Mouse (Mus musculus): ENCODE results near the gene Gm21988. TPM values are rescaled to one million over a fixed set of nuclear protein-coding genes. Genes with fewer than 3 reads are reported as not detected.

Gene Gm21988
- polyA plus RNA-seq, 1 experiment from 2014 or later: 16.3 TPM

- WGBS: 69% methylated on average over 11 of the region's 11 CpGs
- Histone ChIP-seq H3K36me3 (ENCODE audit: control insufficient read depth, insufficient read depth, low read length) (no peaks in the 10 kb centered on the region), H3K9ac (replicated peaks; ENCODE audit: low read length) (no peak overlapping the region), H3K4me2 (ENCODE audit: low read length) (no peak overlapping the region), H3K9me3 (ENCODE audit: control insufficient read depth, low read length) (no peaks in the 10 kb centered on the region), H3K4me3 (replicated peaks; ENCODE audit: low read depth, low read length) (no peak overlapping the region), H3K4me1 (ENCODE audit: control insufficient read depth, insufficient read depth, low read length) (peaks cover 19% of the 10 kb centered on the region), H3K27me3 (ENCODE audit: control insufficient read depth, insufficient read depth, low read length) (no peaks in the 10 kb centered on the region), H3K27ac (replicated peaks; ENCODE audit: low read depth, low read length) (no peak overlapping the region)
- DNase-seq (no peak), ATAC-seq (ENCODE audit: low FRiP score, low TSS enrichment) (no peak)
Measured at GRCm38 (mm10) chr11:70242591-70242990, 3.0 kb upstream of the Gm21988 start.

GRCm38 (mm10) chr11:70238591-70239440, 814 bp downstream of the Gm21988 start:
- ATAC-seq (ENCODE audit: low FRiP score, low TSS enrichment) (no peak), DNase-seq (peak; percentile 29)
- Histone ChIP-seq H3K9ac (replicated peaks; ENCODE audit: low read length) (peak overlapping the region; percentile 87), H3K27me3 (ENCODE audit: control insufficient read depth, insufficient read depth, low read length) (no peaks in the 10 kb centered on the region), H3K27ac (replicated peaks; ENCODE audit: low read depth, low read length) (peak overlapping the region; percentile 95), H3K4me3 (replicated peaks; ENCODE audit: low read depth, low read length) (peak overlapping the region; percentile 97), H3K9me3 (ENCODE audit: control insufficient read depth, low read length) (no peaks in the 10 kb centered on the region), H3K36me3 (ENCODE audit: control insufficient read depth, insufficient read depth, low read length) (peaks cover 18% of the 10 kb centered on the region), H3K4me2 (ENCODE audit: low read length) (peak overlapping the region; percentile 99), H3K4me1 (ENCODE audit: control insufficient read depth, insufficient read depth, low read length) (peaks cover 31% of the 10 kb centered on the region)
- WGBS: 12% methylated on average over 23 of the region's 23 CpGs

GRCm38 (mm10) chr11:70237457-70238167, 2.0 kb downstream of the Gm21988 start, which contains the start of gene 0610010K14Rik:
TSS of gene 0610010K14Rik (minus strand) at chr11:70237914.
- Histone ChIP-seq H3K4me2 (ENCODE audit: low read length) (peak within 1 kb of the TSS; percentile 99), H3K4me1 (ENCODE audit: control insufficient read depth, insufficient read depth, low read length) (peaks cover 35% of the 10 kb centered on the region), H3K9me3 (ENCODE audit: control insufficient read depth, low read length) (no peaks in the 10 kb centered on the region), H3K27me3 (ENCODE audit: control insufficient read depth, insufficient read depth, low read length) (no peaks in the 10 kb centered on the region), H3K4me3 (replicated peaks; ENCODE audit: low read depth, low read length) (peak within 1 kb of the TSS; percentile 97), H3K36me3 (ENCODE audit: control insufficient read depth, insufficient read depth, low read length) (peaks cover 18% of the 10 kb centered on the region), H3K27ac (replicated peaks; ENCODE audit: low read depth, low read length) (peak within 1 kb of the TSS; percentile 95), H3K9ac (replicated peaks; ENCODE audit: low read length) (peak within 1 kb of the TSS; percentile 80)
- DNase-seq (peak; percentile 98), ATAC-seq (ENCODE audit: low FRiP score, low TSS enrichment) (peak; percentile 92)
- under 1% methylated on average over 70 of the region's 70 CpGs for WGBS

GRCm38 (mm10) chr11:70236717-70237116, 2.9 kb downstream of the Gm21988 start:
- H3K4me1 ChIP-seq (ENCODE audit: control insufficient read depth, insufficient read depth, low read length): peaks cover 35% of the 10 kb centered on the region
- peak overlapping the region; percentile 95 for H3K27ac ChIP-seq (replicated peaks; ENCODE audit: low read depth, low read length)
- no peaks in the 10 kb centered on the region; the same call in 1 of the 2 replicates for H3K27me3 ChIP-seq (ENCODE audit: control insufficient read depth, insufficient read depth, low read length)
- peaks cover 18% of the 10 kb centered on the region for H3K36me3 ChIP-seq (ENCODE audit: control insufficient read depth, insufficient read depth, low read length)
- peak overlapping the region; percentile 80 for H3K9ac ChIP-seq (replicated peaks; ENCODE audit: low read length)
- no peaks in the 10 kb centered on the region for H3K9me3 ChIP-seq (ENCODE audit: control insufficient read depth, low read length)
- DNase-seq (no peak), ATAC-seq (ENCODE audit: low FRiP score, low TSS enrichment) (no peak)
- H3K4me2 ChIP-seq (ENCODE audit: low read length): peak overlapping the region; percentile 99
- H3K4me3 ChIP-seq (replicated peaks; ENCODE audit: low read depth, low read length): peak overlapping the region; percentile 97
- WGBS: 23% methylated on average over 7 of the region's 7 CpGs

GRCm38 (mm10) chr11:70235254-70235900, 4.3 kb downstream of the Gm21988 start:
- H3K27me3 ChIP-seq (ENCODE audit: control insufficient read depth, insufficient read depth, low read length): peaks cover 6% of the 10 kb centered on the region; the same call in 1 of the 2 replicates
- peaks cover 29% of the 10 kb centered on the region for H3K4me1 ChIP-seq (ENCODE audit: control insufficient read depth, insufficient read depth, low read length)
- no peak overlapping the region for H3K27ac ChIP-seq (replicated peaks; ENCODE audit: low read depth, low read length)
- DNase-seq (no peak), ATAC-seq (ENCODE audit: low FRiP score, low TSS enrichment) (no peak)
- H3K4me3 ChIP-seq (replicated peaks; ENCODE audit: low read depth, low read length): no peak overlapping the region
- H3K4me2 ChIP-seq (ENCODE audit: low read length): no peak overlapping the region
- 91% methylated on average over 12 of the region's 12 CpGs for WGBS
- H3K36me3 ChIP-seq (ENCODE audit: control insufficient read depth, insufficient read depth, low read length): peaks cover 18% of the 10 kb centered on the region
- no peaks in the 10 kb centered on the region for H3K9me3 ChIP-seq (ENCODE audit: control insufficient read depth, low read length)
- no peak overlapping the region for H3K9ac ChIP-seq (replicated peaks; ENCODE audit: low read length)

DNA sequence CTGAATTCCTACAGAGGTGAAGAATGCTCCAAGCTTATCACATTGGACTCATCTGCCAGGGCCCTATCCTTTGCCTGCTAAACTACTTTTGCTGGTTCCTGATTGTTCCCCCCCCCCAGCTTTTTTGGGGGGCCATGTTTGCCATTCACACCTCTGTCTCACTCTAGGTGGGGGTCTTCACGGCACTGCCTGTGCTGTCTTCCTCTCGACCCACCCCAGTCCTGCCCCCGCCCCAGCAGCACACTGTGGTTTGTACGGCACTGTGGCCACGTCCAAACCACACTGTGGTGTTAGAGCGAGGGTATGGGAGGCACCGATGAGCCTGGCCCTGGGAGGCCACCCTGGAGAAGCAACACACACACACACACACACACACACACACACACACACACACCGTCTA, 5.1 kb downstream of the Gm21988 start:
- ATAC-seq (ENCODE audit: low FRiP score, low TSS enrichment) (no peak), DNase-seq (no peak)
- whole genome bisulfite sequencing: 85% methylated on average over 8 of the region's 8 CpGs
- H3K36me3 ChIP-seq (ENCODE audit: control insufficient read depth, insufficient read depth, low read length): peaks cover 18% of the 10 kb centered on the region
- H3K27ac ChIP-seq (replicated peaks; ENCODE audit: low read depth, low read length): no peak overlapping the region
- no peak overlapping the region for H3K4me3 ChIP-seq (replicated peaks; ENCODE audit: low read depth, low read length)
- H3K9ac ChIP-seq (replicated peaks; ENCODE audit: low read length): no peak overlapping the region
- no peak overlapping the region for H3K4me2 ChIP-seq (ENCODE audit: low read length)
- H3K27me3 ChIP-seq (ENCODE audit: control insufficient read depth, insufficient read depth, low read length): peaks cover 14% of the 10 kb centered on the region
- H3K4me1 ChIP-seq (ENCODE audit: control insufficient read depth, insufficient read depth, low read length): peaks cover 26% of the 10 kb centered on the region
- H3K9me3 ChIP-seq (ENCODE audit: control insufficient read depth, low read length): no peaks in the 10 kb centered on the region

DNA sequence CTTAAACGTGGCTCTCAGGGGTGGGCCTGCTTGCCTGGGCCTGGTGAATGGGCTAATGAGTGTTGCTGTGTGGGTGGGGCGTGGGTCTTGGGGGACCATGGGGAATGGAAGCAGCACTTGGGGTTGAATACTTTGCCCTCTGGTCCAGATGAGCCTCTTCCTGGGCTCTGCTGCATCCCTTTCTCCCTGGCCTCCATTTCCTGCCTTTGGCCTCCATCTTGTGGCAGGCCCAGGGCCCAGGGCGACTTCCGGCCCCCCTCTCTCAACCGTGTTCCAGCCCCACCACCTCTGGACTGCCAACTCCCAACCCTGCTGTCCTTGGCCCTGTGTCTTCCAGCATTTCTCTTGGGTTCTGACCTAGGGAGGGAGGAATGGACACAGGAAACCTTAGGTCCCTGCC, 5.6 kb downstream of the Gm21988 start:
- Histone ChIP-seq H3K27me3 (ENCODE audit: control insufficient read depth, insufficient read depth, low read length) (peaks cover 19% of the 10 kb centered on the region), H3K4me3 (replicated peaks; ENCODE audit: low read depth, low read length) (no peak overlapping the region), H3K4me2 (ENCODE audit: low read length) (no peak overlapping the region), H3K27ac (replicated peaks; ENCODE audit: low read depth, low read length) (no peak overlapping the region), H3K9me3 (ENCODE audit: control insufficient read depth, low read length) (no peaks in the 10 kb centered on the region), H3K4me1 (ENCODE audit: control insufficient read depth, insufficient read depth, low read length) (peaks cover 26% of the 10 kb centered on the region), H3K9ac (replicated peaks; ENCODE audit: low read length) (no peak overlapping the region), H3K36me3 (ENCODE audit: control insufficient read depth, insufficient read depth, low read length) (peaks cover 18% of the 10 kb centered on the region)
- no peak for ATAC-seq (ENCODE audit: low FRiP score, low TSS enrichment)
- DNase-seq: no peak
- 54% methylated on average over 5 of the region's 5 CpGs for WGBS

DNA sequence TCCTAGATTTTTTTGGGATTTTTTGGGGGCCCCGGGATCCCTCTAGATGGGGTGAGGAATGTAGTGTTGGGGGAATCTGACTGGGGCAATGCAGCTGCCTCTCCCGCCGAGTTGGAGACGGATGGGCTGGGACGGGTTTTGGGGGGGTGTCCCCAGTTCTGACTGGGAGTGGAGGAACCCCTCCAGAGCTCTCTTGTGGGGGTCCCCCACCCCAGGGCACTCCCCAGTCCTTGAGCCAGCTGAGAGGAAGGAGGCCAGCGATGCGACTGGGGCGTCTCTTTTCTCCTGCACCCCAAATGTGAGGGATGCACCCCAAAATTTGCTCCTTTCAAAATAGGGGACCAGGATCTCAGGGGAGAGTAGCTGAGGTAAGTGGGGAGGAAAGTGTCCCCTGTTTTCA, 6.6 kb downstream of the Gm21988 start:
- no peaks in the 10 kb centered on the region for H3K9me3 ChIP-seq (ENCODE audit: control insufficient read depth, low read length)
- no peak overlapping the region for H3K27ac ChIP-seq (replicated peaks; ENCODE audit: low read depth, low read length)
- 37% methylated on average over 8 of the region's 8 CpGs for WGBS
- H3K4me3 ChIP-seq (replicated peaks; ENCODE audit: low read depth, low read length): peak overlapping the region; percentile 26; the same call in 1 of the 2 replicates
- peaks cover 22% of the 10 kb centered on the region for H3K4me1 ChIP-seq (ENCODE audit: control insufficient read depth, insufficient read depth, low read length)
- peak overlapping the region; percentile 51 for H3K4me2 ChIP-seq (ENCODE audit: low read length)
- peak overlapping the region; percentile 51 for H3K9ac ChIP-seq (replicated peaks; ENCODE audit: low read length)
- H3K36me3 ChIP-seq (ENCODE audit: control insufficient read depth, insufficient read depth, low read length): peaks cover 18% of the 10 kb centered on the region
- no peak for ATAC-seq (ENCODE audit: low FRiP score, low TSS enrichment)
- DNase-seq: no peak
- H3K27me3 ChIP-seq (ENCODE audit: control insufficient read depth, insufficient read depth, low read length): peaks cover 27% of the 10 kb centered on the region
